Mouse (Mus musculus) G1E-ER4 (cell line): Measurements from ENCODE around the gene Osbpl9. TPM values are rescaled to one million over a fixed set of nuclear protein-coding genes. Genes with fewer than 3 reads are reported as not detected.

Source experiments
- GATA1 ChIP-seq: IDR thresholded peaks from one replicate; pipeline ENCODE4 v1.8.0; 2012; ENCODE audit warnings: low read length, inconsistent platforms
- polyA plus RNA-seq: library from polyadenylated mRNA; stranded (reverse); fragments of >175 nt; gene quantifications from 2 replicates; pipeline ENCODE4 v1.2.3, GENCODE M21; 2012

Osbpl9 gene
- polyA plus RNA-seq, 1 experiment: 5.4 TPM

DNA sequence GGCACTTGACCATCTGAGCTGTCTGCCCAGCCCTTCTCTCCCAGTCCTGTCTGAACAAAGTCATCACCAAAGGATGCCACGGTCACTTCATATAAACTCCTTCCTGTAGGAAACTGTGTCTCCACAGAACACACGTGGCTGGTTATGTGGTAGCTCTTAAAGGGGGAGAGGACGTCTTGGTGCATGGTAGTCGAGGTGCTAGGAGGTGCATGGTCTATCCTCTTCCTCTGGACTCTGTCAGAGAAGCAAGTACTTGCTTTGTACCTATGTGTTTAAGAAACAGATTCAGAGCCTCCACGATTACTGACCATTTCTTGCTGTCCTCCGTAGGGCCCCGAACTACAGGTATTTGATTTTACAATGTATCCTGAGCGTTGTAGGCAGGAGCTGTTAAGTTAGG is 144.4 kb downstream of the Osbpl9 start:
- TF ChIP-seq GATA1: no peak

DNA sequence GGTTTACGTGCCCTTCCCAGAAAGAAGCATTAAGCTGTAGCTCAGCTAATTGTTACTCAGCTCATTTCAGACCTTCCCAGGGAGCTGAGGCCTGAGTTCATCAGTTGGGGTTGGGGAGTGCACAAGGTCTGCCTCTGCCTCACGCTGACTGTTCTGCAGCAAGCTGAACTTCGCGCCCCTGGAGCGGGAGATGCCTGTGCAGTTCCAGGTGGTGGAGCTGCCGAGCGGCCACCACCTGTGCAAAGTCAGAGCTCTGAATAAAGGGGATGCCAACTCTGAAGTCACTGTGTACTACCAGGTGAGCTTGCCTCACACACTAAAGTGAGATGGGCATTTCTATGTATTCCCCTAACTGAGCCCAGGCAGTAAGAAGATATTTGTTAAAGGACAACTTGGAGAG is 145.7 kb downstream of the Osbpl9 start:
- no peak for TF ChIP-seq GATA1

DNA sequence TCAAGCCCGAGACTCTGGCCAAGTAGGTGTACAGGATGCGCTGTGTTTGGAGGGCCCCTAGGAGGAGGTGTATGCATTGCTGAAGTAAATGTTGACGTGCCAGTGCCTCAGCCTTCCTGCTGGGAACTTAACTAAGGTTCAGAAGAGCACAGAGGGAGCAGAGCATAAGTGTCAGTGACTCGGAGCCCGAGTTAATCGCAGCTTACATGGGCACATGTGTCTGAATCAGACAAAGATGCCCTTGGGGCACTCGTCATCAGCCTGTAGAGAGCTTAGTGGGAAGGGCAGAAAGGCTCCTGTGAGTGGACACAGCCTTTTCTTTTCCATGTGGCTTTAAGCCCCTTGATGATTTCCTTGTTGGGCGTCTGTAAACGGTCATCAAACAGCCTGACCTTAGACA is 148.1 kb downstream of the Osbpl9 start:
- TF ChIP-seq GATA1: no peak

DNA sequence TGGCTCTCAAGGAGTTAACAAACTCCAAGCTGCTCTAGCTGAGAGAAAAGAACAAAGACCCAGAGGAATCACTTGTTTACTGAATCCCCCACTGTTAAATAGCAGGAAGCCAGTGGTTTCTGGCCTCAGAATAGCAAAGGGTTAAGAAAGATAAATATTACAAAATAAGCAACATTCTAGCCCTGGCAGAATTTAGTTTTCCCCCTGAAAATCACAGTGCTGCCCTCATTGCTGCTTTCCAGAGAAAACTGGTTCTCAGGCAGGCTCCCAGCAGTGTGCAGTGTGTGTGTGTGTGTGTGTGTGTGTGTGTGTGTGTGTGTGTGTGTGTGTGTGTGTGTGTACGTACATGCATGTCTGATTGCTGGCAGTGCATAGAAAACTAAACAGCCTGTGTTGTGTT is 149.8 kb downstream of the Osbpl9 start:
- TF ChIP-seq GATA1: no peak

DNA sequence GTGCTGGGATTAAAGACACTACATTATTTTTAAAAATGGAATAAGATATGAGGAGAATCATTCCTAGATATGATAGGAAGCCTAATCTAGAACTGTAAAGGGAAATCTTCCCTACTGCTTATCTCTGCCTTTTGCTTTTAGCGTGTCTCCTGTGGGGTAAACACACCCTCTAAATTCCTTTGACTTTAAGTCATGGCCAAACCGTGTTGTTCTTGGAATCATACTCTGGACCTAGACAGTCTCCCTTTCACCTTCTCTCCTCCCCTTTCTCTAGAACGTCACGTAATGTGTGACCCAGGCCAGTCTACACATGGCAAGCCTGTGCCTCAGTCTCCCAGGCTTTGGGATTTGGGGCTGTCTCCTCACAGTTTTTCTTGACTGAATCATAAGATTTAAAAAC is 153.8 kb downstream of the Osbpl9 start:
- TF ChIP-seq GATA1: no peak

DNA sequence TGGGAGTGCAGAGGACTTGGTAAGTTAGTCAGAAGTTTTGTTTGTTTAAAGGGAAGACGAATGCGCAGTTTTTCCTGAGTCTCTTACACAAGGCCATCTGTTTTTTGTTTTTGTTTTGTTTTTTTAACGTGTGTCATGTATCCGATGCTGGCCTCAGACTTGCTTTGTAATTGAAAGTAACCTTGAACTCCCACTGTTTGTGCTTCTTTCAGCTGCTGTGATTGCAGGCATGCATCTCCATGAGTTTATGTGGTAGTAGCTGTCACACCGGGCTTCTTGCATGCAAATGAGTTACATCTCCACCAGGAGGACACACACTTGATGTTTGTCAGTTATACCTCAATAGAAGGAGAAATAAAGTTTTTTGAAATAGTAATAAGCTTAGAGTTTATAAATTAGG is 158.3 kb downstream of the Osbpl9 start:
- TF ChIP-seq GATA1: no peak

DNA sequence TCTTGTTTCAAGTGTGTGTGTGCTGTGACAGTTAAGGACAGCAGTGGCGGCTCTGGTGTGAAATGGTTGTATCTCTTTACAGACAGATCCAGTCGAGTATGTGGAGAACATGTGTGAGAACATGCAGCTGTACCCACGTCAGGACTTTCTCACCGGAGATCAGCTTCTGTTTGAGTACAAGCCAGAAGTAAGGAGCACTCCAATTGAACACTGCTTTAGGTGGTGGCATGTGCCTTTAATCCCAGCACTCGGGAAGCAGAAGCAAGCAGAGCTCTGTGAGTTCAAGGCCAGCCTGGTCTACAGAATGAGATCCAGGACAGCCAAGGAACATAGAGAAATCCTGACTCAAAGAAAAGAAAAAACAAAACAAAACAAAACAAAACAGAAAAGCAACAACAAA is 158.8 kb downstream of the Osbpl9 start:
- no peak for TF ChIP-seq GATA1

DNA sequence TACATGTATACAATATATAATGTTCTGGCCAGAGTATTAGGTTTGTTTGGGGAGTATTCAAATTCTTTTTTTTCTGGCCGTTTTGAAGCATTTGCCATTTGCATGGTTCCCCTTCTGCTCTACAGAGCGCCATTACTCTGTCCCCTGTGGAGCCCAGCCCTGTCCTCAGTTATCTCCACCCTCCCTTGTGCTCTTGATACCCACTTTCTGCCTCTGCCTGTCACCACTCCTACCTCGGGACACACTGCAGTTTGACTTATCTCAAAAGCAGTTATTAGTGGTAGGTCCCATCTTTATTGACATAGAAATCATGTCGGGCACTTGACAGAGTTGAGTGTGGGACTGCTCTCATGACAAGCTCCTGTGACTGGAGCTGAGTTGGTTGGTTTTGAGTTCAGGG is 159.3 kb downstream of the Osbpl9 start:
- no peak for TF ChIP-seq GATA1

DNA sequence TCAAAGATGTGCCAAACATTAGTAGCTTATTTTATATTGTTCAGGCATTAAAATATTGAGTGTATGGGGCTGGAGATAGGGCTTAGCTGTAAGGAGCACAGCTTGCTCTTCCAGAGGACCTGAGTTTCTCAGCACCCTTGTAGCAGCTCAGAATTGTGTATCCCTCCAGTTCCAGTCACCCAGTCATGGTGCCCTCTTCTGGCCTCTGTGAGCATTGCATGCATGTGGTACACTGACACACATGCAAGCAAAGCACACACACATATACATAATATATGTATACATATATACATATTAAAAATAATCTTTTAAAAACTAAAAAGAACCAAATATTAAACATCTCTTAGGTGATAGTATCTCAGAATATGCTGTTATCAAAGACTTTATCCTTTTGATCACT is 165.7 kb downstream of the Osbpl9 start:
- no peak for TF ChIP-seq GATA1

- TF ChIP-seq GATA1: no peak
Observed at GRCm38 (mm10) chr4:109030266-109030665, 171.8 kb downstream of the Osbpl9 start.

- TF ChIP-seq GATA1: no peak
Observed at GRCm38 (mm10) chr4:109029857-109030256, 172.2 kb downstream of the Osbpl9 start.

- TF ChIP-seq GATA1: no peak
Observed at GRCm38 (mm10) chr4:109026543-109026942, 175.5 kb downstream of the Osbpl9 start.

- no peak for TF ChIP-seq GATA1
Observed at GRCm38 (mm10) chr4:109025061-109025460, 177.0 kb downstream of the Osbpl9 start.

GRCm38 (mm10) chr4:109021976-109022375 is 180.1 kb downstream of the Osbpl9 start:
- TF ChIP-seq GATA1: no peak

DNA sequence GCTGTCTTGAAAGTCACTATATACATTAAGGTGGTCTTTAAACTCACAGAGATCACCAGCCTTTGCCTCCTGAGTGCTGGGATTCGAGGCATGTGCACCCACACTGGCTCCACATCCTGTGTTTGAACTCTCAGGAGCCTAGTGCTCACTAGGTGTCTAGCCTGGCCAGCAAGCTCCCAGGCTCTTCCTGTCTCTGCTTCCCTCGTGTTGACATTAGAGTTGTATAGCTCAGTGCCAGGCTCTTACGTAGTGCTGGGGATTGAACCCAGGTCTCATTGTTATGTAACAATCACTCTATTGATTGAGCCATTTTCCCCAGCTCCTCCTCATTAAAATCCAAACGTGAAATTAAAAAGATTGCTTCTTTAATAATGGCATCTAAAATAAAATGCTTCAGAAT is 182.8 kb downstream of the Osbpl9 start:
- no peak for TF ChIP-seq GATA1

GRCm38 (mm10) chr4:109017441-109017840 is 184.6 kb downstream of the Osbpl9 start:
- no peak for TF ChIP-seq GATA1

DNA sequence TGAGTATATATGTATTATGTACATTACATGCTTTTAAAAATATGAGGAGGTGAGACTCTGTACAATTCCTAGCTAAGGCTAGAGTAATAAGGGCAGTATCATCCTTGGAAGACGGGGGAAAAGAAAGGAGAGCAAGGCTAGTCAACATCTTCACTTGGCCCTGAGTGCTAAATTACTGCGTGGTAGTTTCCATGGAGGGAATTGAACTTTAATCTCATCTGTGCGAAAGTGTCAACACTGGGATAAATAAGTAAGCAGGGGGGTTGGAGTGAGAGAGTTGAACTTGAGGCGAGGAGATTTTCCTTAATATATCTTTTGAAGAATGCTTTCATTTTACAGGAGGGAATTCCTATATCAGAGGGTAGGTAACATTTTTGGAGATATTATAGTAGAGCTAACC is 188.0 kb downstream of the Osbpl9 start:
- no peak for TF ChIP-seq GATA1

Other genes with a start within 250 kb of the Osbpl9 start
- gene Nrd1, start 201.6 kb downstream of the Osbpl9 start, polyA plus RNA-seq: 23.1 and 28.9 TPM in 2 replicates
- gene Calr4, start 32.2 kb upstream of the Osbpl9 start, polyA plus RNA-seq: 0.22 and 0.48 TPM in 2 replicates
- 8.5 and 11.2 TPM in 2 replicates for gene Eps15, start 78.0 kb upstream of the Osbpl9 start, polyA plus RNA-seq
- gene Ttc39a, start 204.4 kb upstream of the Osbpl9 start, polyA plus RNA-seq: 6.1 and 7.6 TPM in 2 replicates